8 mouse cellular contexts compared by ENCODE assay signal in genomic region chr10:75921026-75921725, GRCm38 (mm10). TPM values are rescaled to one million over a fixed set of nuclear protein-coding genes. Genes with fewer than 3 reads are reported as not detected.
DNase-seq lines count a peak whose midpoint lies in the region; ATAC-seq and TF ChIP-seq lines count a peak whose summit lies in the region.

TSS of gene Smarcb1 (minus strand) at chr10:75921617.

- DNase-seq in gastrocnemius, adult 8-10 months (ENCODE audit: low spot score in 2 of 2) = peak; percentile 91 to 94
- peak; percentile 97 for DNase-seq in induced T-regulatory cell, adult 2 months (ENCODE audit: low read depth)
- peak; percentile 82 to 95 for DNase-seq in left cerebral cortex, adult 9 months (ENCODE audit: low spot score in 2 of 2)
- DNase-seq in right cerebral cortex, postnatal 14 days = peak; percentile 97
- peak; percentile 94 for DNase-seq in urinary bladder, postnatal 36 days (ENCODE audit: low spot score in 2 of 2)

- no peak for TF ChIP-seq CTCF in cortical plate, adult 2 months (IDR thresholded peaks at IDR 0.05; ENCODE audit: extremely low read depth, insufficient read depth, low read length)

- peak; percentile 86; the same call in 1 of the 2 replicates for TF ChIP-seq POLR2A in cortical plate, adult 2 months (IDR thresholded peaks at IDR 0.05; ENCODE audit: extremely low read depth, insufficient read depth, low read length)

- H3K4me3 ChIP-seq in cortical plate, adult 2 months (ENCODE audit: insufficient read depth, low read length) = peak within 1 kb of the TSS; percentile 58

- peaks cover 4% of the 10 kb centered on the region for H3K4me1 ChIP-seq in cortical plate, adult 2 months (ENCODE audit: control insufficient read depth, insufficient read depth, low read length)

- peak within 1 kb of the TSS; percentile 96 for H3K27ac ChIP-seq in cortical plate, adult 2 months (ENCODE audit: insufficient read depth, low read length)

- ATAC-seq in activated CD4-positive, CD25-positive, alpha-beta regulatory T cell, adult 4 months = peak; percentile 86
- ATAC-seq in megakaryocyte progenitor cell, adult 5-6 weeks (replicated peaks; ENCODE audit: poor library complexity) = peak; percentile 81

RNA-seq across cellular contexts. Expression of gene Smarcb1, which starts in this region (rescaled TPM):
- polyA plus RNA-seq in activated CD4-positive, CD25-positive, alpha-beta regulatory T cell, adult 4 months (2017; shearing (Covaris generic)) = 100 to 1,000 TPM in 1 of 2 experiments, 10 to 100 TPM in 1; 75.0 to 127 TPM
- polyA plus RNA-seq in cortical plate, adult 2 months (2012; rRNA removed) = 71.5 and 73.1 TPM in 2 replicates
- total RNA-seq in gastrocnemius, adult 8-10 months (2022) = 10 to 100 TPM; 11.0 to 16.7 (median 11.5) TPM
- total RNA-seq in megakaryocyte progenitor cell, adult 5-6 weeks (2015) = 66.3 and 72.0 TPM in 2 replicates
- 77.3 and 86.5 TPM in 2 replicates for total RNA-seq in megakaryocyte progenitor cell, adult 5-6 weeks (2017)

Comparison
In these comparisons a context has a peak if more than half of its experiments do, and no peak if none do; other contexts are left out.
1. Peak in every context shown above with its lines: DNase-seq, ATAC-seq, H3K4me3 ChIP-seq and H3K27ac ChIP-seq.